Mouse (Mus musculus): ENCODE results near the gene Gabrg3.

DNA sequence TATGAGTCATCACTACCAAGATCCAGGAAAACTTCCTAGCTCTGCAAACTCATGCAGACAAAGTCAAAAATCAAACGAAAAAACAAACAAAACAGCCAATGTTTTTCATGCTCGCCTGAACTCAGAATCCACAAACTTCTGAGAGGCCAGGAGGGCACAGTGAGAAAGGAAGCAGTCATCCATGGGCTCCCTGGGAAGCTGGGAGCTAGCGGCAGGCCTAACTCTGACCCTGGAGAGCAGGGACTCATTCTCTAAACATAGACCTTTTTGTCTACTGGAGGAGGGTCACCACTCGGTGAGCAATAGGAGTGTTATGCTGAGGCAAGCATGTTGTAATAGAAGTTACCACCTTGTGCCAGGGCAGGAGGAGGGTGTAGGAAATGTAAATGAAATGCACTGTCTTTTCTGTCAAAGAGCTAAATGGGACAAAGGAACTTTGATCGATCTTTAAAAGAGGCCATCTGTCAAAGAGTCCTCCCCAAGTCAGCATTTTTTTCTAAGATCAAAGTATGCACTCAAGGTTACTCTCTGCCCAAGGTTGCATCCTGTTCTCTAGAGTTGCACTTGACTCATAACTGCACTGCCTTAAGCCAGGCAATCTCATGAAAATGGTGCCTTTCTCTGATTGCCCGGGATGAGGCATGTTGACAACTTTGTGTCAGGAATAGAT is 29.0 kb downstream of the Gabrg3 start:
- TF ChIP-seq GATA1 (IDR thresholded peaks at IDR 0.05; ENCODE audit: low read length), result no peak
- TF ChIP-seq TAL1 (IDR thresholded peaks at IDR 0.05; ENCODE audit: low read length), result no peak
